Mouse (Mus musculus) lung, postnatal 0 days (tissue): ENCODE data around the gene Mical3.

Experiments used
- CTCF ChIP-seq: IDR thresholded peaks from 2 replicates; pipeline ENCODE4 v1.5.1; 2016; ENCODE audit warnings: antibody characterized with exemption, mild to moderate bottlenecking
- EP300 ChIP-seq: IDR thresholded peaks from 2 replicates; pipeline ENCODE4 v1.6.1; 2016; ENCODE audit warnings: antibody characterized with exemption, mild to moderate bottlenecking, control low read depth

DNA sequence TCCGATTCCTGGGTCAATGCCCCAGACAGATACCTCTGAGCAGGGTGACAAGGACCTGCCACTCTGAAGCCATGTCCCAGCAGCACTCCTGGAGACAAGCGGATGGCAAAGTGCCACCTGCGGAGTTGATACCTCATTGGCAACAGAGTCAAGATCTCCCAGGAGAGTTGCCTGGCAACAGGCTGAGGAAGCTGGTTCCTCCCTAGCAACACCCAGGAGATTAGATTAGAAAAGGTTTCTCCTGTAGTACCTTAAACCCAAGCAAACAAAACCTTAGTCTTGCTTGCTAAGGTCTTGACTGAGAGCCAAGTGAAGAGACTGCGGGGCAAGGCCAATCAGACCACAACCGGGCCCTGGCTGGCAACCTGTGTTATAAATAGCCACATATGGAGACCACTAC is 103.5 kb downstream of the Mical3 start:
- no peak for TF ChIP-seq CTCF
- TF ChIP-seq EP300 = no peak
